Mouse (Mus musculus) heart, embryonic 13.5 days (tissue): ENCODE measurements around the gene Slc17a3. TPM values are rescaled to one million over a fixed set of nuclear protein-coding genes. Genes with fewer than 3 reads are reported as not detected.

Experiments used
- ATAC-seq: fragments of 200-750 bp; cut with Nextera tagmentation; 2 replicates; pipeline ENCODE4 v1.8.0; 2017; ENCODE audit warnings: moderate TSS enrichment; ENCODE audit not compliant: insufficient number of reproducible peaks, low FRiP score, low TSS enrichment; ENCODE audit errors: extremely low read depth
- H3K27ac ChIP-seq: fragments of 300-500 bp; sonication (generic); replicated peaks from 2 replicates; pipeline ENCODE4 v1.5.1; 2015; ENCODE audit warnings: moderate library complexity, mild to moderate bottlenecking, inconsistent platforms
- H3K27me3 ChIP-seq: fragments of 300-500 bp; sonication (generic); replicated peaks from 2 replicates; pipeline ENCODE4 v1.6.1; 2015; ENCODE audit warnings: mild to moderate bottlenecking, inconsistent platforms
- H3K36me3 ChIP-seq: fragments of 300-500 bp; sonication (generic); 2 replicates; pipeline ENCODE4 v1.6.1; 2015; ENCODE audit warnings: mild to moderate bottlenecking, inconsistent platforms
- H3K4me1 ChIP-seq: fragments of 300-500 bp; sonication (generic); 2 replicates; pipeline ENCODE4 v1.6.1; 2015; ENCODE audit warnings: inconsistent platforms
- H3K4me2 ChIP-seq: fragments of 300-500 bp; sonication (generic); 2 replicates; pipeline ENCODE4 v1.6.1; 2015; ENCODE audit warnings: inconsistent platforms, mild to moderate bottlenecking, moderate library complexity
- H3K4me3 ChIP-seq: fragments of 300-500 bp; sonication (generic); 2 replicates; pipeline ENCODE4 v1.5.1; 2015; ENCODE audit warnings: moderate library complexity, mild to moderate bottlenecking, inconsistent platforms
- H3K9ac ChIP-seq: fragments of 300-500 bp; sonication (generic); 2 replicates; pipeline ENCODE4 v1.6.1; 2015; ENCODE audit warnings: inconsistent platforms, mild to moderate bottlenecking, moderate library complexity
- H3K9me3 ChIP-seq: fragments of 300-500 bp; sonication (generic); 2 replicates; pipeline ENCODE4 v1.6.1; 2016; ENCODE audit warnings: inconsistent platforms
- WGBS: fragments of 180-500 bp; shearing (Covaris S2); methylation state at CpG from one replicate; pipeline ENCODE4 v1.1.7; 2015; ENCODE audit warnings: mixed read lengths; 5-methylcytosine and 5-hydroxymethylcytosine counted together
- polyA plus RNA-seq: library from polyadenylated mRNA; unstranded; fragments of >200 nt; fragmentation: Nextera tagmentation; extraction: Ambion mirVana; gene quantifications from 2 replicates; pipeline ENCODE4 v1.2.1, GENCODE M21; 2015

The Slc17a3 gene
- polyA plus RNA-seq, 1 experiment from 2014 or later = not detected

DNA sequence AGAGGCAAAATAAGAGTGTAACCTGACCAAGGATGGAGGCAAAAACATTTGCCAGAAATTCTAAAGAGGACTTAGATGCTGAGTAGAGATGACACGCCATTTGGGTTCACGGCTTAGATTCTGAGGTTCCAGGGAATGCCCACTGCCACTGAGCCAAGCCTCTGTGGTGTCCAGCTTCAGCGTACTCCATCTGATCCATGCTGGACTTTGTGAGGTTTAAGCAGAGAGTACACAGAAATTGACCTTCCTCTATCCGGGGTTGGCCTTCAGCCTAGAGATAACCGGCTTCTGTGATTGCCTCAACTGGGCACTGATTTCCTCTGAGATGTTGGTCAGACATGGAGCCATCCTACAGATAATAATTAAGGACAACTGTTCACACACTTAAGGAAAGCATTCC, 2.6 kb upstream of the Slc17a3 start:
- 81% methylated on average over 5 of the region's 5 CpGs for WGBS

DNA sequence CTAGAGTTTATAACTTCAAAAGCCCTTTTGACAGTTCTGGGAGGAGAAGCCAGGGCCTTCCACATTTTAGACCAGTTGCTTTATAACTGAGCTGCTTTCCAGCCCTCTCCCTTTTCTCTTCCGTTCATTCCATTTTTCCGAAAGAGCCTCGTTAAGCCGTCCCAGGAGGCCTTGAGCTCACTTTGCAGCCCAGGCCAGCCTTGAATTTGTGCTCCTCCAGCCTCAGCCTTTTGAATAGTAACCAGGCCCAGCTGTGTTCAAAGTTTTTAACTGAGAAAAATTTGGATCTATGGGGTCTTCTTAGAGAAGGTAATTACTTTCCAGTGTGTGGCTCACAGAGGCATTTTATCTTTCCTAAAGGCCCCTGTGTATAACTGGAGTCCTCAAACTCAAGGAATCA, 6.6 kb downstream of the Slc17a3 start:
- H3K4me3 ChIP-seq = no peak overlapping the region
- no peak for ATAC-seq
- no peak overlapping the region for H3K27ac ChIP-seq
- H3K4me1 ChIP-seq = no peaks in the 10 kb centered on the region
- no peak overlapping the region for H3K4me2 ChIP-seq
- WGBS = 78% methylated on average over 4 of the region's 4 CpGs
- H3K36me3 ChIP-seq = no peaks in the 10 kb centered on the region
- H3K9me3 ChIP-seq = no peaks in the 10 kb centered on the region
- H3K27me3 ChIP-seq = peaks cover 17% of the 10 kb centered on the region
- H3K9ac ChIP-seq = no peak overlapping the region

More for the DNA sequence above, 2.6 kb upstream of the Slc17a3 start:
- Histone ChIP-seq H3K27me3 (0 out of 2 replicates have a peak, but pooled peaks cover 2% of the 10 kb centered on the region), H3K27ac (no peak overlapping the region), H3K4me1 (peaks cover 4% of the 10 kb centered on the region; the same call in 1 of the 2 replicates), H3K9me3 (no peaks in the 10 kb centered on the region), H3K36me3 (no peaks in the 10 kb centered on the region), H3K4me2 (no peak overlapping the region), H3K9ac (no peak overlapping the region), H3K4me3 (no peak overlapping the region)
- ATAC-seq = no peak

DNA sequence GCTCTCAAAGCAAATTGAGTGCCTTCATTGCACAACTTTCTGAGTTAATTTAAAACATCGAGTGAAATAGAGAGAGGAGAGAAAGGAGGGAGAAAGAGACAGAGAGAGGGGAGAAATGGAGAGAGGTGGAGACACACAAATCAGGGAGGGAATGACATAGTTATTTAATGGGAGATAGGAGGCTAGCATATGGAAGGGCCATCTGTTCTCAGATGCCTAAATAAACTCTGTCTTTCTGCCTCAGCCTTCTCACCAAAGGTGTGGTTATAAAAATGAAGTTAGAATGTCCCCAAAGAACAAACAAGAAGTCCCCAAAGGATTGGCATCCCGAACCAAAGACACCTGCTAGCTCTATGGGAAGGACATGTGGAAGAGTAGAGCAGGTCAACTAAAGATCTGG, 10.1 kb downstream of the Slc17a3 start:
- Histone ChIP-seq H3K36me3 (no peaks in the 10 kb centered on the region), H3K4me3 (no peak overlapping the region), H3K9me3 (no peaks in the 10 kb centered on the region), H3K27me3 (peaks cover 13% of the 10 kb centered on the region), H3K4me1 (no peaks in the 10 kb centered on the region), H3K9ac (no peak overlapping the region), H3K27ac (no peak overlapping the region), H3K4me2 (no peak overlapping the region)
- 77% methylated on average over 2 of the region's 2 CpGs for WGBS
- ATAC-seq = no peak

DNA sequence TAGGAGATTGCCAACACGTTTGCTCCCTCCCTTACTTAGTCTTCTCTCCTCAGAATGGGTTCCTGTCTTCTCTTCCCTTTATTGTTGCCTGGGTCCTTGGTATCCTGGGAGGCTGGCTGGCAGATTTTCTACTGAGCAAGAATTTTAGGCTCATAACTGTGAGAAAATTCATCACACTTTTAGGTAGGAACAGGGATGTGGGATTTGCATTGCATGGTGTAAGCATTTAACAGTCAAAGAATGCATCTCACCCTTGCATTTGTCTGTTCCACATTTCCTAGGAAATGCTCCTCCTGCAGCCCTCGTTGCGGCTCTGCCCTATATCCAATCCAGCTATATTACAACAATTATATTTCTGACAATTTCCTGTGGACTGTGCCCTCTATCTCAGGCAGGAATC, 17.2 kb downstream of the Slc17a3 start:
- no peak for ATAC-seq
- no peaks in the 10 kb centered on the region for H3K36me3 ChIP-seq
- no peak overlapping the region for H3K9ac ChIP-seq
- no peak overlapping the region for H3K4me2 ChIP-seq
- no peaks in the 10 kb centered on the region for H3K9me3 ChIP-seq
- no peak overlapping the region for H3K27ac ChIP-seq
- WGBS = 57% methylated on average over 3 of the region's 3 CpGs
- H3K4me1 ChIP-seq = no peaks in the 10 kb centered on the region
- H3K27me3 ChIP-seq = peaks cover 27% of the 10 kb centered on the region
- H3K4me3 ChIP-seq = no peak overlapping the region

DNA sequence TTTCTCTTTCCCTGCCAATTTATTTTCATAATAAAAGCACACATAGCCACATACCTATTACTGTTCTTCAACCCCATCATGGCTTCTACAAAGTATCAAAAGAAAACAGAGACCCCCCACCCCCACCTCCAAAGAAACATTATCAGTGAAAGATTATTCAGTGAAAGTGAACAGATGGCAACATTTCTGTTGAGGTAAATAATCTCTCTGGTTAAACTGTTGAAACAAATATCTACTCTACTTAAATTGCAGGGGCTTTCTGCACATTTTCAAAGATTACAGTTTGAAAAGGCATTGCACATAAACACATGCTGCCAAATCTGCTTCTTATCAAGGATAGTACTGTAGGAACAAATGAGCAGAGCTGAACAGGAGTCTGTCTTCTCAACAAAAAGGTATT, 22.6 kb downstream of the Slc17a3 start:
- no peaks in the 10 kb centered on the region for H3K9me3 ChIP-seq
- H3K4me1 ChIP-seq = peaks cover 8% of the 10 kb centered on the region; the same call in 1 of the 2 replicates
- no peak for ATAC-seq
- no peak overlapping the region for H3K27ac ChIP-seq
- H3K4me2 ChIP-seq = no peak overlapping the region
- peaks cover 25% of the 10 kb centered on the region for H3K27me3 ChIP-seq
- no peak overlapping the region for H3K4me3 ChIP-seq
- H3K9ac ChIP-seq = no peak overlapping the region
- no peaks in the 10 kb centered on the region for H3K36me3 ChIP-seq

DNA sequence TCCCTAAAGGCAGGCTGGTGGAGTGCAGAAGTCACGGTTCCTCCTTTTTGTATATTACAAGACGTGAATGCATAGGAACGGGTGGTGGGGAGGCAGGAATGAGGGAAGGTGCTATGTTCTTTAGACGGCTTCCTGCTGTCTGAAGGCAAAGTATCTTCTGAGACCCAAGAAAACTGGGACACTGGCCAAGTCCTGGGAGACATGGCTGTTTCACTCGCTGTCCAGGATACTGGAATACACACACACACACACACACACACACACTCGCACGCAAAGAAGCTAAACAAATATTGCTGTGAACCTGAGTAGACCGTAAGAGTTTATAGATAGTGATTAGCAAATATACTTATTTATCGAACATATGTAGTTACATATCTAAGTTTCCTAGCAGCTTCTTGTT, 25.5 kb downstream of the Slc17a3 start:
- ATAC-seq = no peak
- no peaks in the 10 kb centered on the region for H3K9me3 ChIP-seq
- no peak overlapping the region for H3K4me2 ChIP-seq
- peaks cover 12% of the 10 kb centered on the region; the same call in 1 of the 2 replicates for H3K4me1 ChIP-seq
- no peak overlapping the region for H3K4me3 ChIP-seq
- H3K27ac ChIP-seq = no peak overlapping the region
- no peak overlapping the region for H3K9ac ChIP-seq
- H3K36me3 ChIP-seq = no peaks in the 10 kb centered on the region
- 58% methylated on average over 9 of the region's 9 CpGs for WGBS
- H3K27me3 ChIP-seq = peaks cover 7% of the 10 kb centered on the region

DNA sequence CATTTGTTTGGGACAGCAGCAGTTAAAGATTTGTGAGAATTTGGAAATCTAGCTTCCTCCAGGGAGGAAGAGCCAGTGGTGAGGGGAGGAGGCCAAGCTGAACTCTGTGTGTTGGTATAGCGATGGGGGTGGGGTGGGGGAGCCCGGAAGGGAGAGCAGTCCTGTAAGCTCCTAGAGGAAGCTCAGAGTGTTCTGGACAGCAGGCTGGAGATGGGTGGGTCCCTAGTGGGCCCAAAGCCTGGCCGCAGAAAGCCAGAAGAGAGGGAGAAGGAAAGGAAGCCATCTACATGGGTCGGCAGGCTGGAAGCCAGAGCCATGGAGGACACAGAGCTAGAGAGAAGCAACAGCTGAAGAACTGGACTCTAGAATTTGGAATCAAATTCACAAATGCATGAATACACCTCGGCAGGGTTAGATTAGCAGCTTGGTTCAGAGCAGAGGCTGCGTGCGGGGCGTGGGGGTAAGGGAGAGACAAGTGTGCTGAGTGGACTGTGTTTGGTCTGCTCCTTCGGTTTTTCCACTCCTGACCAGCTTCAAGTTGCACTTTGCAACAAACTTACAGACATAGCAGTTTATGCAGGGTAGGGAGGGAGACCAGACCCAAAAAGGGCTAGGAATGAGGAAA, 27.0 kb downstream of the Slc17a3 start:
- WGBS = 54% methylated on average over 9 of the region's 9 CpGs
- Histone ChIP-seq H3K4me1 (peaks cover 12% of the 10 kb centered on the region; the same call in 1 of the 2 replicates), H3K9me3 (no peaks in the 10 kb centered on the region), H3K27me3 (peaks cover 3% of the 10 kb centered on the region; the same call in 1 of the 2 replicates), H3K27ac (0 out of 2 replicates have a peak overlapping the region, but pooled peaks have one; percentile 2), H3K9ac (no peak overlapping the region), H3K36me3 (no peaks in the 10 kb centered on the region), H3K4me3 (no peak overlapping the region), H3K4me2 (no peak overlapping the region)
- ATAC-seq = no peak

DNA sequence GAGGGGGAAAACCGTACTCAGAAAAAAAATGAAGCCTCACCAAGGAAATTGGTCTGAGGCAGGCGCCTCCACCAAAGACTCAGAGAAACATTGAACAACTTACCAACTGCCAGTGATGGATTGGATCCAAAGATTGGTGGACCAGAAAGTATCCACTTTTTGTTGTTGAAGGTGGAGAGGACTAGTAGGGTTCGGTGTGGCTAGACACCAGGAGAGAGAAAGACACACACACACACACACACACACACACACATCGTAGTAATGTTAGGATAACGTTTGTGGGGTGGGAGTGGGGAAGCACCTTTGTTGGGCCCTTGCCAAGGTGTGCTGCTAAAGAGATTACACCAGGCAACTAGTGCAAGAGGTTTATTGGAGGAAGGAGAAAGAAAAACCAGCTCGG, 27.8 kb downstream of the Slc17a3 start:
- Histone ChIP-seq H3K27me3 (peaks cover 3% of the 10 kb centered on the region; the same call in 1 of the 2 replicates), H3K36me3 (no peaks in the 10 kb centered on the region), H3K9me3 (no peaks in the 10 kb centered on the region), H3K4me3 (no peak overlapping the region), H3K27ac (no peak overlapping the region), H3K9ac (no peak overlapping the region), H3K4me2 (no peak overlapping the region), H3K4me1 (peaks cover 12% of the 10 kb centered on the region; the same call in 1 of the 2 replicates)
- ATAC-seq = no peak
- WGBS = 74% methylated on average over 6 of the region's 6 CpGs

DNA sequence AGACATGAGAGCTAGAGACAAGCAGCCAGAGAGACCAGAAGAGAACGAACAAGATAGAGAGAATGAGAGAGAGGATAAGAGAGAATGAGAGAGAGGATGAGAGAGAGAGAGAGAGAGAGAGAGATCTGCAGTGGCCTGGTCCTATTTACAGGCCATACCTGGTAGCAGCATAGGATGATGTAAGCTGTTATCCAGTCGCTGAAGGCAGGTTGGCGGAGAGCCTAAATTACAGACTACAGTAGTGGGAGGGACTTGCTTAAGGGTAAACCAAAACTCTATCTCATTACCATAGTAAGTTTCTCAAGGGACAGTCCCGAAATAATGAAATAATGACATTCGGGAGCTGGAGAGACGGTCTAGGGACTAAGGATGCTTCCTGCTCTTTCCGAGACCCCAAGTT, 28.2 kb downstream of the Slc17a3 start, which contains the start of gene Slc17a1:
TSS of gene Slc17a1 (plus strand) at position 346 of the 400 bp plus-strand sequence.
- Histone ChIP-seq H3K27me3 (peaks cover 3% of the 10 kb centered on the region; the same call in 1 of the 2 replicates), H3K4me2 (no peak within 1 kb of the TSS), H3K9me3 (no peaks in the 10 kb centered on the region), H3K4me1 (peaks cover 12% of the 10 kb centered on the region; the same call in 1 of the 2 replicates), H3K36me3 (no peaks in the 10 kb centered on the region), H3K27ac (no peak within 1 kb of the TSS), H3K4me3 (no peak within 1 kb of the TSS), H3K9ac (no peak within 1 kb of the TSS)
- 77% methylated on average over 7 of the region's 7 CpGs for WGBS
- no peak for ATAC-seq

DNA sequence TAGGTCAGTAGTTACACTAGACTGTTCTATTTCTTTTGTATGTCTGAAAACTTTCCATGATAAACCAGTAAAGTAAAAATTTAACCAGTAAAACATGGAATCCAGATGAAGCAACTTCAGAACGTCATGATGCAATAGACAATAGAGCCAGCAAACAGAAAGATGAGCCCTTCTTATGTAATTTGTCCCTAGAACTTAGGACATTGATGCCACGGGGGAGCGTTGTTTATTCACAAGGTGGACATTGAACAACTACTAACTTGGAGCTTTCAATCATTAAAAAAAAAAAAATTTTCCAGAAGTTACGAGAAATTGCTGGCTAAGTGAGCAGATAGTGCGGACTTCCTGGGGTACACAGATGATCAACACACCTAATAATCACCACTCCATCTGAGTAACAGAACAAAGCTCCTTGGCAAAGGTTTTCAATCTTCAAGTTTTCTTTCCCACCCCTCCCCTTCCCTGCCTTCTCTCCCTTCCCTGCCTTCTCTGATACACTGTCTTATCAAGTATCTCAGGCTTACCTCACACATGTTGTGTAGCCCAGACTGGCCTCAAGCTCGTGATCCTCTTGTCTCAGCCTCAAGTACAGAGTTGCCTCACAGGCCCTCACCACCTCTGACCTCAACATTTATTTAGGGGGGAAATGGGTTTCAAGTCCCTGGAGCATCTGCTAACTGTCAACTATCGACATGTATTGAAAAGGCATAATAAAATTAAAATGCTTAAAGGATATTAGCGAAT, 29.7 kb downstream of the Slc17a3 start:
- H3K27me3 ChIP-seq = peaks cover 3% of the 10 kb centered on the region; the same call in 1 of the 2 replicates
- no peak overlapping the region for H3K4me3 ChIP-seq
- no peak overlapping the region for H3K27ac ChIP-seq
- no peaks in the 10 kb centered on the region for H3K9me3 ChIP-seq
- no peak for ATAC-seq
- H3K36me3 ChIP-seq = no peaks in the 10 kb centered on the region
- no peak overlapping the region for H3K9ac ChIP-seq
- 75% methylated on average over 8 of the region's 8 CpGs for whole genome bisulfite sequencing
- H3K4me2 ChIP-seq = no peak overlapping the region
- H3K4me1 ChIP-seq = peaks cover 12% of the 10 kb centered on the region; the same call in 1 of the 2 replicates

DNA sequence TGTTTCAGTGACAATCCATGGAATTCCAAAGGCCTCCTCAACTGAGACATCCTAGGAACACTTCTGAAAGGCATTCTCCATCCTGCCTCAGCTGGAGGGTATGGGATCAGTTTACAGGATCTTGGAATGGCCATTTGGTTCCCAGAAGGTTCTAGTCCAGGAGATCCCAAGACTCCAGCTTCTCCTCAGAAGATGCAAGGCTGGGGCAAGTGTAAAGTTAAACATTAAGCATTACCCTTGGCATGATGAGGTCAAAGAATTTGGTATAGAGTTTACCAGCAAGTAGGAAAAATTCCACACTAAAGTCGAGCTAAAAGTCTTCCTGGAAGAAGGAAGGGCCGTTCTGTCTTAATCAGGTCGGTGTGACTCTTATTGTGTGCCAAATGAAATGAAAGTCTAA, 30.8 kb downstream of the Slc17a3 start:
- no peak overlapping the region for H3K9ac ChIP-seq
- H3K4me2 ChIP-seq = no peak overlapping the region
- no peak overlapping the region for H3K27ac ChIP-seq
- peaks cover 9% of the 10 kb centered on the region; the same call in 1 of the 2 replicates for H3K4me1 ChIP-seq
- no peaks in the 10 kb centered on the region for H3K9me3 ChIP-seq
- no peak overlapping the region for H3K4me3 ChIP-seq
- no peak for ATAC-seq
- H3K36me3 ChIP-seq = no peaks in the 10 kb centered on the region
- 64% methylated on average over 3 of the region's 3 CpGs for whole genome bisulfite sequencing
- H3K27me3 ChIP-seq = peaks cover 3% of the 10 kb centered on the region; the same call in 1 of the 2 replicates
